Mouse (Mus musculus) E14TG2a.4 (cell line): ENCODE measurements around the gene Gm20388.

Source experiments
- H3K27me3 ChIP-seq: 2 replicates; pipeline ENCODE4 v1.6.1; 2014; ENCODE audit warnings: low read length, control low read depth; ENCODE audit not compliant: insufficient read depth
- H3K36me3 ChIP-seq: 2 replicates; pipeline ENCODE4 v1.6.1; 2014; ENCODE audit warnings: low read length, control low read depth; ENCODE audit not compliant: insufficient read depth
- H3K4me1 ChIP-seq: replicated peaks from 2 replicates; pipeline ENCODE4 v1.6.1; 2014; ENCODE audit warnings: low read depth, low read length, control low read depth
- H3K4me3 ChIP-seq: replicated peaks from 2 replicates; pipeline ENCODE4 v1.5.1; 2014; ENCODE audit warnings: mild to moderate bottlenecking, low read length
- H3K9me3 ChIP-seq: 2 replicates; pipeline ENCODE4 v1.6.1; 2014; ENCODE audit warnings: low read length, control low read depth
- CTCF ChIP-seq: conservative IDR thresholded peaks from 2 replicates; pipeline ENCODE4 v1.5.1; 2014; ENCODE audit warnings: low read length
- NANOG ChIP-seq: IDR thresholded peaks from 2 replicates; pipeline ENCODE4 v1.6.1; 2014; ENCODE audit warnings: borderline replicate concordance, low read length, mixed read lengths
- POU5F1 ChIP-seq: IDR thresholded peaks from 2 replicates; pipeline ENCODE4 v1.6.1; 2014; ENCODE audit warnings: low read length, borderline replicate concordance

The Gm20388 gene

GRCm38 (mm10) chr8:121729323-121729722, 1818.7 kb downstream of the Gm20388 start, which contains the start of gene Jph3:
Gene Jph3 (plus strand): TSS chr8:121729623.
- Histone ChIP-seq H3K27me3 (peaks cover 65% of the 10 kb centered on the region), H3K4me3 (peak within 1 kb of the TSS; percentile 79), H3K36me3 (no peaks in the 10 kb centered on the region), H3K4me1 (peaks cover 27% of the 10 kb centered on the region), H3K9me3 (no peaks in the 10 kb centered on the region)
- TF ChIP-seq NANOG (no peak), CTCF (no peak), POU5F1 (no peak)

GRCm38 (mm10) chr8:121729754-121730153, 1819.1 kb downstream of the Gm20388 start:
- Histone ChIP-seq H3K9me3 (no peaks in the 10 kb centered on the region), H3K36me3 (no peaks in the 10 kb centered on the region), H3K27me3 (peaks cover 63% of the 10 kb centered on the region), H3K4me3 (peak overlapping the region; percentile 79), H3K4me1 (peaks cover 27% of the 10 kb centered on the region)
- TF ChIP-seq POU5F1, result no peak
- no peak for TF ChIP-seq CTCF
- TF ChIP-seq NANOG, result no peak

GRCm38 (mm10) chr8:121730170-121730569, 1819.5 kb downstream of the Gm20388 start:
- Histone ChIP-seq H3K27me3 (peaks cover 64% of the 10 kb centered on the region), H3K36me3 (no peaks in the 10 kb centered on the region), H3K4me1 (peaks cover 27% of the 10 kb centered on the region), H3K9me3 (no peaks in the 10 kb centered on the region), H3K4me3 (peak overlapping the region; percentile 79)
- TF ChIP-seq NANOG (no peak), CTCF (no peak), POU5F1 (no peak)

- peak overlapping the region; percentile 79 for H3K4me3 ChIP-seq
- no peak for TF ChIP-seq CTCF
Measured at GRCm38 (mm10) chr8:121730646-121731045, 1820.0 kb downstream of the Gm20388 start.

GRCm38 (mm10) chr8:121731060-121731459, 1820.4 kb downstream of the Gm20388 start:
- Histone ChIP-seq H3K4me1 (peaks cover 27% of the 10 kb centered on the region), H3K27me3 (peaks cover 72% of the 10 kb centered on the region), H3K9me3 (no peaks in the 10 kb centered on the region), H3K36me3 (no peaks in the 10 kb centered on the region), H3K4me3 (peak overlapping the region; percentile 79)
- TF ChIP-seq NANOG, result no peak
- TF ChIP-seq POU5F1, result no peak
- no peak for TF ChIP-seq CTCF

More at GRCm38 (mm10) chr8:121730646-121731045, 1820.0 kb downstream of the Gm20388 start:
- Histone ChIP-seq H3K27me3 (peaks cover 69% of the 10 kb centered on the region), H3K4me1 (peaks cover 27% of the 10 kb centered on the region), H3K36me3 (no peaks in the 10 kb centered on the region), H3K9me3 (no peaks in the 10 kb centered on the region)

- Histone ChIP-seq H3K9me3 (no peaks in the 10 kb centered on the region), H3K4me1 (peaks cover 34% of the 10 kb centered on the region), H3K36me3 (no peaks in the 10 kb centered on the region), H3K4me3 (peak overlapping the region; percentile 79), H3K27me3 (peaks cover 74% of the 10 kb centered on the region)
- TF ChIP-seq POU5F1, result no peak
- TF ChIP-seq NANOG, result no peak
- TF ChIP-seq CTCF, result no peak
Measured at GRCm38 (mm10) chr8:121731471-121732333, 1821.1 kb downstream of the Gm20388 start.

- Histone ChIP-seq H3K27me3 (peaks cover 80% of the 10 kb centered on the region), H3K36me3 (no peaks in the 10 kb centered on the region), H3K9me3 (no peaks in the 10 kb centered on the region), H3K4me3 (peak overlapping the region; percentile 79), H3K4me1 (peaks cover 35% of the 10 kb centered on the region)
- no peak for TF ChIP-seq NANOG
- TF ChIP-seq CTCF, result no peak
- TF ChIP-seq POU5F1, result no peak
Measured at GRCm38 (mm10) chr8:121732334-121732665, 1821.7 kb downstream of the Gm20388 start.

- H3K4me3 ChIP-seq, result no peak overlapping the region
- TF ChIP-seq CTCF, result no peak
- no peak for TF ChIP-seq NANOG
- no peak for TF ChIP-seq POU5F1
- H3K9me3 ChIP-seq, result no peaks in the 10 kb centered on the region
Measured at GRCm38 (mm10) chr8:121734262-121734661, 1823.6 kb downstream of the Gm20388 start.

GRCm38 (mm10) chr8:121736236-121736635, 1825.6 kb downstream of the Gm20388 start:
- H3K9me3 ChIP-seq, result no peaks in the 10 kb centered on the region
- H3K36me3 ChIP-seq, result no peaks in the 10 kb centered on the region
- H3K27me3 ChIP-seq, result peaks cover 63% of the 10 kb centered on the region
- no peak overlapping the region for H3K4me3 ChIP-seq
- TF ChIP-seq CTCF, result no peak
- TF ChIP-seq POU5F1, result no peak
- no peak for TF ChIP-seq NANOG
- H3K4me1 ChIP-seq, result peaks cover 29% of the 10 kb centered on the region

More at GRCm38 (mm10) chr8:121734262-121734661, 1823.6 kb downstream of the Gm20388 start:
- Histone ChIP-seq H3K4me1 (peaks cover 40% of the 10 kb centered on the region), H3K27me3 (peaks cover 70% of the 10 kb centered on the region), H3K36me3 (no peaks in the 10 kb centered on the region)
